Mouse (Mus musculus) embryonic facial prominence, embryonic 14.5 days (tissue): ENCODE measurements at regions not wholly inside any gene's neighbourhood (a gene's known extent, or its start where the extent isn't known, plus 50 kb on each side); places are given as distances from the start of the nearest gene placed in this dataset.

Source experiments
- ATAC-seq: fragments of 200-750 bp; cut with Nextera tagmentation; 2 replicates; pipeline ENCODE4 v1.8.0; 2017; ENCODE audit warnings: low read depth, moderate number of reproducible peaks, moderate TSS enrichment
- DNase-seq: peaks from one replicate; pipeline ENCODE4 v3.0.0-alpha.2; 2015; ENCODE audit warnings: low spot score
- H3K27ac ChIP-seq: fragments of 300-500 bp; sonication (generic); replicated peaks from 2 replicates; pipeline ENCODE4 v1.5.1; 2014; ENCODE audit warnings: low read depth, mild to moderate bottlenecking, low read length, moderate library complexity
- H3K27me3 ChIP-seq: fragments of 300-500 bp; sonication (generic); replicated peaks from 2 replicates; pipeline ENCODE4 v1.6.1; 2014; ENCODE audit warnings: low read length; ENCODE audit not compliant: control insufficient read depth, insufficient read depth
- H3K36me3 ChIP-seq: fragments of 300-500 bp; sonication (generic); 2 replicates; pipeline ENCODE4 v1.6.1; 2014; ENCODE audit warnings: low read length, mixed read lengths; ENCODE audit not compliant: control insufficient read depth, insufficient read depth
- H3K4me1 ChIP-seq: fragments of 300-500 bp; sonication (generic); 2 replicates; pipeline ENCODE4 v1.6.1; 2014; ENCODE audit warnings: antibody characterized with exemption, low read length; ENCODE audit not compliant: control insufficient read depth, insufficient read depth
- H3K4me2 ChIP-seq: fragments of 300-500 bp; sonication (generic); 2 replicates; pipeline ENCODE4 v1.6.1; 2014; ENCODE audit warnings: low read depth, mild to moderate bottlenecking, low read length, moderate library complexity, mixed read lengths
- H3K4me3 ChIP-seq: fragments of 300-500 bp; sonication (generic); 2 replicates; pipeline ENCODE4 v1.5.1; 2014; ENCODE audit warnings: low read depth, mild to moderate bottlenecking, low read length
- H3K9ac ChIP-seq: fragments of 300-500 bp; sonication (generic); 2 replicates; pipeline ENCODE4 v1.6.1; 2014; ENCODE audit warnings: low read depth, mild to moderate bottlenecking, low read length, moderate library complexity, mixed read lengths
- H3K9me3 ChIP-seq: fragments of 300-500 bp; sonication (generic); 2 replicates; pipeline ENCODE4 v1.6.1; 2016; ENCODE audit warnings: low read length; ENCODE audit not compliant: control insufficient read depth
- WGBS: fragments of 180-500 bp; shearing (Covaris S2); extraction: QIAGEN DNeasy Blood & Tissue Kit; methylation state at CpG from one replicate; pipeline ENCODE4 v1.1.7; 2014; 5-methylcytosine and 5-hydroxymethylcytosine counted together

GRCm38 (mm10) chr1:92709190-92709850 is 60.7 kb upstream of the Otos start:
- no peaks in the 10 kb centered on the region for H3K27me3 ChIP-seq
- no peak overlapping the region for H3K27ac ChIP-seq
- DNase-seq = peak; percentile 36
- no peak overlapping the region for H3K9ac ChIP-seq
- H3K4me3 ChIP-seq = no peak overlapping the region
- H3K4me2 ChIP-seq = no peak overlapping the region
- no peaks in the 10 kb centered on the region for H3K9me3 ChIP-seq
- ATAC-seq = no peak; the same call in 1 of the 2 replicates
- no peaks in the 10 kb centered on the region for H3K36me3 ChIP-seq
- 58% methylated on average over 14 of the region's 14 CpGs for WGBS
- H3K4me1 ChIP-seq = no peaks in the 10 kb centered on the region

GRCm38 (mm10) chr1:92707917-92708897 is 59.6 kb upstream of the Otos start:
- no peak overlapping the region for H3K4me2 ChIP-seq
- WGBS = 63% methylated on average over 19 of the region's 19 CpGs
- no peaks in the 10 kb centered on the region for H3K4me1 ChIP-seq
- H3K36me3 ChIP-seq = no peaks in the 10 kb centered on the region
- ATAC-seq (peak; percentile 75; the same call in 1 of the 2 replicates), DNase-seq (peak; percentile 73)
- no peaks in the 10 kb centered on the region for H3K27me3 ChIP-seq
- H3K4me3 ChIP-seq = no peak overlapping the region
- H3K9ac ChIP-seq = no peak overlapping the region
- H3K27ac ChIP-seq = peak overlapping the region; percentile 46
- no peaks in the 10 kb centered on the region for H3K9me3 ChIP-seq

- DNase-seq (no peak), ATAC-seq (no peak)
- Histone ChIP-seq H3K9ac (no peak overlapping the region), H3K4me2 (no peak overlapping the region), H3K9me3 (no peaks in the 10 kb centered on the region), H3K27ac (no peak overlapping the region), H3K4me1 (no peaks in the 10 kb centered on the region), H3K36me3 (no peaks in the 10 kb centered on the region), H3K27me3 (no peaks in the 10 kb centered on the region), H3K4me3 (no peak overlapping the region)
- 78% methylated on average over 2 of the region's 2 CpGs for WGBS
These were observed 58.8 kb upstream of the Otos start for GRCm38 (mm10) chr1:92707441-92707840.

GRCm38 (mm10) chr1:92703903-92704302 is 55.3 kb upstream of the Otos start:
- H3K27ac ChIP-seq = peak overlapping the region; percentile 46; the same call in 1 of the 2 replicates
- peak; percentile 83 for DNase-seq
- ATAC-seq = peak; percentile 54

GRCm38 (mm10) chr1:92703270-92703669 is 54.6 kb upstream of the Otos start:
- WGBS = 72% methylated on average over 3 of the region's 3 CpGs
- no peak for ATAC-seq

More at GRCm38 (mm10) chr1:92703903-92704302, 55.3 kb upstream of the Otos start:
- WGBS = 60% methylated on average over 12 of the region's 12 CpGs
- no peak overlapping the region for H3K4me2 ChIP-seq
- no peak overlapping the region for H3K4me3 ChIP-seq
- no peaks in the 10 kb centered on the region for H3K27me3 ChIP-seq
- H3K9ac ChIP-seq = no peak overlapping the region
- H3K36me3 ChIP-seq = no peaks in the 10 kb centered on the region
- H3K9me3 ChIP-seq = no peaks in the 10 kb centered on the region
- H3K4me1 ChIP-seq = peaks cover 8% of the 10 kb centered on the region

GRCm38 (mm10) chr1:92700107-92700506 is 51.5 kb upstream of the Otos start:
- Histone ChIP-seq H3K4me3 (no peak overlapping the region), H3K4me1 (peaks cover 10% of the 10 kb centered on the region)
- ATAC-seq = no peak

More at GRCm38 (mm10) chr1:92703270-92703669, 54.6 kb upstream of the Otos start:
- Histone ChIP-seq H3K4me3 (no peak overlapping the region), H3K9me3 (no peaks in the 10 kb centered on the region), H3K4me1 (peaks cover 10% of the 10 kb centered on the region), H3K4me2 (no peak overlapping the region), H3K9ac (peak overlapping the region; percentile 25; the same call in 1 of the 2 replicates), H3K27ac (peak overlapping the region; percentile 46; the same call in 1 of the 2 replicates), H3K36me3 (no peaks in the 10 kb centered on the region), H3K27me3 (no peaks in the 10 kb centered on the region)
- DNase-seq = no peak

GRCm38 (mm10) chr1:92699697-92700096 is 51.1 kb upstream of the Otos start:
- no peaks in the 10 kb centered on the region for H3K36me3 ChIP-seq
- no peak overlapping the region for H3K27ac ChIP-seq
- no peak for ATAC-seq
- no peaks in the 10 kb centered on the region for H3K27me3 ChIP-seq
- no peaks in the 10 kb centered on the region for H3K9me3 ChIP-seq
- H3K4me2 ChIP-seq = 0 out of 2 replicates have a peak overlapping the region, but pooled peaks have one; percentile 10
- no peak for DNase-seq
- 18% methylated on average over 6 of the region's 6 CpGs for WGBS
- H3K4me3 ChIP-seq = no peak overlapping the region
- H3K9ac ChIP-seq = no peak overlapping the region
- peaks cover 10% of the 10 kb centered on the region for H3K4me1 ChIP-seq

More at GRCm38 (mm10) chr1:92700107-92700506, 51.5 kb upstream of the Otos start:
- H3K27ac ChIP-seq = no peak overlapping the region
- no peaks in the 10 kb centered on the region for H3K27me3 ChIP-seq
- no peak overlapping the region for H3K9ac ChIP-seq
- DNase-seq = no peak
- 91% methylated on average over 2 of the region's 2 CpGs for WGBS
- no peaks in the 10 kb centered on the region for H3K36me3 ChIP-seq
- H3K9me3 ChIP-seq = no peaks in the 10 kb centered on the region
- H3K4me2 ChIP-seq = no peak overlapping the region

GRCm38 (mm10) chr1:92699048-92699447 is 50.4 kb upstream of the Otos start:
- peak; percentile 94 for DNase-seq
- peaks cover 10% of the 10 kb centered on the region for H3K4me1 ChIP-seq
- H3K9ac ChIP-seq = 0 out of 2 replicates have a peak overlapping the region, but pooled peaks have one; percentile 14
- WGBS = 5% methylated on average over 7 of the region's 9 CpGs
- H3K4me2 ChIP-seq = 0 out of 2 replicates have a peak overlapping the region, but pooled peaks have one; percentile 10
- H3K27me3 ChIP-seq = no peaks in the 10 kb centered on the region
- H3K27ac ChIP-seq = no peak overlapping the region
- H3K36me3 ChIP-seq = no peaks in the 10 kb centered on the region
- H3K4me3 ChIP-seq = no peak overlapping the region
- no peaks in the 10 kb centered on the region for H3K9me3 ChIP-seq
- peak; percentile 90 for ATAC-seq
